Mouse (Mus musculus) forebrain, embryonic 16.5 days (tissue): ENCODE measurements around the gene Olfr1002. TPM values are rescaled to one million over a fixed set of nuclear protein-coding genes. Genes with fewer than 3 reads are reported as not detected.
"Not testable (repeated sequence)": the region's sequence is repeated elsewhere in the genome, so short reads cannot be mapped to it uniquely, and the experiment has no call there.

ENCODE experiments used
- ATAC-seq: fragments of 200-750 bp; cut with Nextera tagmentation; 2 replicates; pipeline ENCODE4 v1.8.0; 2017; ENCODE audit warnings: mild to moderate bottlenecking, moderate library complexity
- H3K27ac ChIP-seq: fragments of 300-500 bp; sonication (generic); 2 replicates; pipeline ENCODE4 v1.5.1; 2014; ENCODE audit warnings: low read length, control low read depth
- H3K27me3 ChIP-seq: fragments of 300-500 bp; sonication (generic); replicated peaks from 2 replicates; pipeline ENCODE4 v1.6.1; 2014; ENCODE audit warnings: low read length; ENCODE audit not compliant: control insufficient read depth, insufficient read depth
- H3K36me3 ChIP-seq: fragments of 300-500 bp; sonication (generic); 2 replicates; pipeline ENCODE4 v1.6.1; 2014; ENCODE audit not compliant: control insufficient read depth, insufficient read depth
- H3K4me1 ChIP-seq: fragments of 300-500 bp; sonication (generic); replicated peaks from 2 replicates; pipeline ENCODE4 v1.6.1; 2014; ENCODE audit warnings: low read length; ENCODE audit not compliant: control insufficient read depth, insufficient read depth
- H3K4me2 ChIP-seq: fragments of 300-500 bp; sonication (generic); 2 replicates; pipeline ENCODE4 v1.6.1; 2014; ENCODE audit warnings: mild to moderate bottlenecking, low read length, control low read depth
- H3K4me3 ChIP-seq: fragments of 300-500 bp; sonication (generic); replicated peaks from 2 replicates; pipeline ENCODE4 v1.5.1; 2014; ENCODE audit warnings: mild to moderate bottlenecking, low read length, control low read depth
- H3K9ac ChIP-seq: fragments of 300-500 bp; sonication (generic); replicated peaks from 2 replicates; pipeline ENCODE4 v1.6.1; 2014; ENCODE audit warnings: low read depth, low read length, control low read depth
- H3K9me3 ChIP-seq: fragments of 300-500 bp; sonication (generic); 2 replicates; pipeline ENCODE4 v1.6.1; 2016; ENCODE audit warnings: low read length; ENCODE audit not compliant: control insufficient read depth
- WGBS: fragments of 180-500 bp; shearing (Covaris S2); extraction: QIAGEN DNeasy Blood & Tissue Kit; methylation state at CpG from one replicate; pipeline ENCODE4 v1.1.7; 2014; 5-methylcytosine and 5-hydroxymethylcytosine counted together
- polyA plus RNA-seq: library from polyadenylated mRNA; unstranded; fragments of >200 nt; fragmentation: Nextera tagmentation; extraction: Ambion mirVana; gene quantifications from 2 replicates; pipeline ENCODE4 v1.2.1, GENCODE M21; 2015

Gene Olfr1002
- polyA plus RNA-seq = not detected in 2 replicates

DNA sequence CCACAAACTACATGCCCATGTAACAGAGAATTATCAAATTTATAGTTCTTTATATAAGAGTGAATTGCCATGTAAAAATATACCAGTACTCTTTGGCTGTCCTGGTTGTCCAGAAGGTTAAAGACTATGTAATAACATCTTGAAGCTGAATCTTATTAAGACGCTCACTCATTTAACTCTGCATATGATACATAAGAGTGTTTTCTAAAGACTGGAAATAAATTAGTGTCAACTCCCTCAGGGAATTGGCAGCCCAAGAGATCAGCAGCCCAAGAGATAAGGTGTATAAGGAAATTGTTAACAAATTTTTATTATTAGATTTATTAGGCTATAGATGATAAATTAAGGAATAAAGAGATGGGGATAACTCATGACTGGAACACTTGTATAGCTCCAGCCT is at the start of gene Olfr1002:
Gene Olfr1002 (minus strand): TSS at position 101 of the 400 bp plus-strand sequence.
- Histone ChIP-seq H3K9me3 (no peaks in the 10 kb centered on the region), H3K36me3 (no peaks in the 10 kb centered on the region), H3K4me3 (no peak within 1 kb of the TSS), H3K4me2 (no peak within 1 kb of the TSS), H3K27ac (no peak within 1 kb of the TSS), H3K9ac (no peak within 1 kb of the TSS), H3K27me3 (no peaks in the 10 kb centered on the region), H3K4me1 (no peaks in the 10 kb centered on the region)
- ATAC-seq = no peak
- 93% methylated on average over 1 of the region's 1 CpGs for WGBS

- Histone ChIP-seq H3K4me2 (no peak within 1 kb of the TSS), H3K4me1 (no peaks in the 10 kb centered on the region), H3K27me3 (no peaks in the 10 kb centered on the region), H3K4me3 (no peak within 1 kb of the TSS), H3K36me3 (no peaks in the 10 kb centered on the region), H3K27ac (no peak within 1 kb of the TSS), H3K9me3 (no peaks in the 10 kb centered on the region), H3K9ac (no peak within 1 kb of the TSS)
- ATAC-seq = no peak
Observed at GRCm38 (mm10) chr2:85689131-85689530, 38.6 kb upstream of the Olfr1002 start, which contains the start of gene Olfr1008. TSS of gene Olfr1008 (plus strand) at chr2:85689431.

GRCm38 (mm10) chr2:85678667-85679066 is 28.2 kb upstream of the Olfr1002 start, which contains the start of gene Olfr1006:
TSS of gene Olfr1006 (minus strand) at chr2:85678767.
- no peak for ATAC-seq
- Histone ChIP-seq H3K27me3 (no peaks in the 10 kb centered on the region), H3K9me3 (no peaks in the 10 kb centered on the region), H3K4me3 (no peak within 1 kb of the TSS), H3K36me3 (no peaks in the 10 kb centered on the region), H3K4me2 (no peak within 1 kb of the TSS), H3K4me1 (no peaks in the 10 kb centered on the region), H3K9ac (no peak within 1 kb of the TSS), H3K27ac (no peak within 1 kb of the TSS)

GRCm38 (mm10) chr2:85664355-85664754 is 13.9 kb upstream of the Olfr1002 start, which contains the start of gene Olfr154:
TSS of gene Olfr154 (minus strand) at chr2:85664455.
- H3K4me2 ChIP-seq, H3K27me3 ChIP-seq, H3K9ac ChIP-seq, H3K4me1 ChIP-seq, ATAC-seq, H3K4me3 ChIP-seq, H3K27ac ChIP-seq, H3K36me3 ChIP-seq, H3K9me3 ChIP-seq: not testable (repeated sequence)

- H3K9ac ChIP-seq = no peak within 1 kb of the TSS
- H3K4me3 ChIP-seq = no peak within 1 kb of the TSS
- 61% methylated on average over 1 of the region's 1 CpGs for WGBS
- no peaks in the 10 kb centered on the region for H3K27me3 ChIP-seq
- H3K4me1 ChIP-seq = no peaks in the 10 kb centered on the region
- ATAC-seq = no peak
- no peaks in the 10 kb centered on the region for H3K9me3 ChIP-seq
- no peaks in the 10 kb centered on the region for H3K36me3 ChIP-seq
- H3K4me2 ChIP-seq = no peak within 1 kb of the TSS
- H3K27ac ChIP-seq = no peak within 1 kb of the TSS
Observed at GRCm38 (mm10) chr2:85611803-85612202, 38.7 kb downstream of the Olfr1002 start, which contains the start of gene Olfr1000. TSS of gene Olfr1000 (minus strand) at chr2:85611903.

Other genes starting within 250 kb of the Olfr1002 start
- gene Olfr992, start 241.2 kb downstream of the Olfr1002 start, polyA plus RNA-seq = not detected in 2 replicates
- not detected in 2 replicates for gene Olfr993, start 235.8 kb downstream of the Olfr1002 start, polyA plus RNA-seq
- not detected in 2 replicates for gene Olfr994, start 214.3 kb downstream of the Olfr1002 start, polyA plus RNA-seq
- not detected in 2 replicates for gene Olfr995, start 207.1 kb downstream of the Olfr1002 start, polyA plus RNA-seq
- gene 4833423E24Rik, start 131.7 kb downstream of the Olfr1002 start, polyA plus RNA-seq = 0.15 TPM in 1 of 2 replicates, not detected in the other
- gene Olfr996, start 71.5 kb downstream of the Olfr1002 start, polyA plus RNA-seq = not detected in 2 replicates
- gene Olfr998, start 61.8 kb downstream of the Olfr1002 start, polyA plus RNA-seq = not detected in 2 replicates
- gene Olfr1000, start 38.8 kb downstream of the Olfr1002 start, polyA plus RNA-seq = not detected in 2 replicates
- gene Olfr154, start 13.8 kb upstream of the Olfr1002 start, polyA plus RNA-seq = not detected in 2 replicates
- gene Olfr1006, start 28.1 kb upstream of the Olfr1002 start, polyA plus RNA-seq = not detected in 2 replicates
- gene Olfr1008, start 38.7 kb upstream of the Olfr1002 start, polyA plus RNA-seq = not detected in 2 replicates
- gene Olfr1009, start 64.7 kb upstream of the Olfr1002 start, polyA plus RNA-seq = not detected in 2 replicates
- not detected in 2 replicates for gene Olfr1012, start 112.1 kb upstream of the Olfr1002 start, polyA plus RNA-seq
- not detected in 2 replicates for gene Olfr1013, start 116.4 kb upstream of the Olfr1002 start, polyA plus RNA-seq
- gene Olfr1014, start 122.0 kb upstream of the Olfr1002 start, polyA plus RNA-seq = not detected in 2 replicates
- not detected in 2 replicates for gene Olfr1015, start 131.3 kb upstream of the Olfr1002 start, polyA plus RNA-seq
- gene Olfr1016, start 151.8 kb upstream of the Olfr1002 start, polyA plus RNA-seq = not detected in 2 replicates
- not detected in 2 replicates for gene Olfr1018, start 167.8 kb upstream of the Olfr1002 start, polyA plus RNA-seq
- gene Olfr1019, start 194.8 kb upstream of the Olfr1002 start, polyA plus RNA-seq = not detected in 2 replicates
- not detected in 2 replicates for gene Olfr1020, start 196.3 kb upstream of the Olfr1002 start, polyA plus RNA-seq
- not detected in 2 replicates for gene Olfr1022, start 217.9 kb upstream of the Olfr1002 start, polyA plus RNA-seq
- not detected in 2 replicates for gene Olfr1023, start 234.9 kb upstream of the Olfr1002 start, polyA plus RNA-seq